Mouse (Mus musculus) olfactory bulb, adult 2 months (tissue): ENCODE measurements around the gene Snapc2. TPM values are rescaled to one million over a fixed set of nuclear protein-coding genes. Genes with fewer than 3 reads are reported as not detected.

ENCODE experiments used
- H3K27ac ChIP-seq: fragments of 200-500 bp; 2 replicates; pipeline ENCODE4 v1.5.1; 2012; ENCODE audit warnings: low read depth, low read length; ENCODE audit not compliant: insufficient read depth
- H3K4me1 ChIP-seq: fragments of 200-500 bp; 2 replicates; pipeline ENCODE4 v1.6.1; 2012; ENCODE audit warnings: low read length; ENCODE audit not compliant: control insufficient read depth, insufficient read depth
- H3K4me3 ChIP-seq: fragments of 200-500 bp; 2 replicates; pipeline ENCODE4 v1.5.1; 2012; ENCODE audit warnings: mild to moderate bottlenecking, low read depth, low read length, moderate library complexity; ENCODE audit not compliant: insufficient read depth
- CTCF ChIP-seq: fragments of 200-500 bp; IDR thresholded peaks from 2 replicates; pipeline ENCODE4 v1.5.1; 2012; ENCODE audit warnings: low read depth, mild to moderate bottlenecking, low read length, moderate library complexity; ENCODE audit not compliant: insufficient read depth
- POLR2A ChIP-seq: fragments of 200-500 bp; IDR thresholded peaks from 2 replicates; pipeline ENCODE4 v1.6.1; 2012; ENCODE audit warnings: mild to moderate bottlenecking, low read depth, low read length, moderate library complexity; ENCODE audit not compliant: insufficient read depth
- WGBS: fragments of 180-500 bp; shearing (Covaris S2); methylation state at CpG from one replicate; pipeline ENCODE4 v1.1.7; 2018; 5-methylcytosine and 5-hydroxymethylcytosine counted together
- polyA plus RNA-seq: library from polyadenylated mRNA; stranded (reverse); fragments of >200 nt; gene quantifications from 2 replicates; pipeline ENCODE4 v1.2.4, GENCODE M21; 2012; ENCODE audit warnings: low replicate concordance; ENCODE audit not compliant: missing spikeins, insufficient read depth, insufficient read length

Snapc2 gene
- polyA plus RNA-seq, 1 experiment, result not detected

DNA sequence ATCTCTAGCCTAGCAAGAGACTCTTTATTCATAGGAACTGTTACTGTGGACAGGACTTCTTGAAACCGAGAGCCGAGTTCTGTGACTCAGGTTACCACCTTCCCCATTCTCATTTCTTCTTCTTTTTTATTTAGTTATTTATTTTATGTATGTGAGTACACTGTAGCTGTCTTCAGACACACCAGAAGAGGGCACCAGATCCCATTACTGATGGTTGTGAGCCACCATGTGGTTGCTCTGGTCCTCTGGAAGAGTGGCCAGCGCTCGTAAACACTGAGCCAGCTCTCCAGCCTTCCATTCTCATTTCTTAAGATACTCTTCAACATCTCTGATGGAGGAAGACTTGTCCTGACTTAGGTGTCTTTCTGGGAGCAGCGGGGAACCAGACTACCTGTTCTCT is 39.9 kb downstream of the Snapc2 start:
- no peak for TF ChIP-seq CTCF
- no peak for TF ChIP-seq POLR2A
- no peak overlapping the region for H3K27ac ChIP-seq
- 82% methylated on average over 5 of the region's 5 CpGs for WGBS
- H3K4me1 ChIP-seq, result no peaks in the 10 kb centered on the region
- no peak overlapping the region for H3K4me3 ChIP-seq

DNA sequence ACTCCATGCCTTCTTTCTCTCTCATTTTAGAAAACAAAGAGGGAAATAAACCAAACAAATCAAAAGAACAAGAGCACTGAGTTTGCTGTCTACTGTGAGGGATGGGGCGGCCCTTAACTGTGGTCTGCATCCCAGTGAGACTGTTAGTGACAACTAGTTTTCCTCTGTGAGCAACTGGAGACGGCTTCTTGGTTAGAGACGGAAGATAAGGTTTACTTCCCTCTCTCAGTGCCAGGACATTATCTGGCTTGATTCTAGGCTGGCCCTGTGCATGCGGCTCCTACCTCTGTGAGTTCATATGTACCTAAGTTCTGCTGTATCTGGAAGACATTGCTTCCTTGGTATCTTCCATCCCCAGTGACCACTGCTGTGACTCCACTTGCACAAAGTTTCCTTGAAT is 44.9 kb downstream of the Snapc2 start:
- 95% methylated on average over 4 of the region's 4 CpGs for WGBS
- H3K27ac ChIP-seq, result no peak overlapping the region
- no peaks in the 10 kb centered on the region for H3K4me1 ChIP-seq
- no peak for TF ChIP-seq CTCF
- no peak for TF ChIP-seq POLR2A
- no peak overlapping the region for H3K4me3 ChIP-seq

DNA sequence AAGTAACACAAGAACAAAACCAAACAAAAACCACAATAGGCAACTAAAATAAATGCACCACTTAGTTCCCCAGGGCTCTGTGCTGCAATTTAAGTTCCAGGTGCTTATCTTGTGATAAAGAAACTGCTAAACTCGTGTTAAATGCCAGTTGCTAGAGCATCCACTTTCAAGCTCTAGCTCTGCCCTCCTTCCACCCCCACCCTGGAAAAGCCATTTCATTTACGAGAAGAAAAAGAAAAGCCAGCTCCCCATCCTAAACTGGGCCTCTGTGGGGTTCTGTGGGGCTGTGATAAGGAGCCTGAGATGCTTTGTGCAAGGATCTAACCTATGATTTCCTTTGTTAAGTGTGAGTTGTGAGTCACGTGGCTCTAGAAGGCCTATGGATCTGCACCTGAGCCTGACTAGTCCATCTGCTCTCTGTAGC is 51.3 kb downstream of the Snapc2 start:
- H3K27ac ChIP-seq, result no peak overlapping the region
- 56% methylated on average over 3 of the region's 3 CpGs for WGBS
- no peaks in the 10 kb centered on the region for H3K4me1 ChIP-seq
- H3K4me3 ChIP-seq, result no peak overlapping the region
- no peak for TF ChIP-seq CTCF
- TF ChIP-seq POLR2A, result no peak

Other genes with a start within 250 kb of the Snapc2 start
- gene Cd209f, start 147.2 kb upstream of the Snapc2 start, polyA plus RNA-seq, result not detected in 2 replicates
- gene Cd209g, start 119.0 kb upstream of the Snapc2 start, polyA plus RNA-seq, result not detected in 2 replicates
- not detected in 2 replicates for gene Evi5l, start 86.5 kb upstream of the Snapc2 start, polyA plus RNA-seq
- not detected in 2 replicates for gene Prr36, start 35.6 kb upstream of the Snapc2 start, polyA plus RNA-seq
- gene Lrrc8e, start 26.3 kb upstream of the Snapc2 start, polyA plus RNA-seq, result not detected in 2 replicates
- not detected in 2 replicates for gene Map2k7, start 14.3 kb upstream of the Snapc2 start, polyA plus RNA-seq
- not detected in 2 replicates for gene Gm49320, start 14.2 kb upstream of the Snapc2 start, polyA plus RNA-seq
- gene Tgfbr3l, start 4.9 kb upstream of the Snapc2 start, polyA plus RNA-seq, result not detected in 2 replicates
- gene Ctxn1, start 6.2 kb downstream of the Snapc2 start, polyA plus RNA-seq, result not detected in 2 replicates
- not detected in 2 replicates for gene Timm44, start 22.8 kb downstream of the Snapc2 start, polyA plus RNA-seq
- gene Ccl25, start 72.1 kb downstream of the Snapc2 start, polyA plus RNA-seq, result 506 TPM in 1 of 2 replicates, not detected in the other
- gene Elavl1, start 72.3 kb downstream of the Snapc2 start, polyA plus RNA-seq, result 138 TPM in 1 of 2 replicates, not detected in the other
- gene Cers4, start 239.9 kb downstream of the Snapc2 start, polyA plus RNA-seq, result not detected in 2 replicates